8 mouse cellular contexts compared by ENCODE assay signal in genomic region chr5:122636958-122637357, GRCm38 (mm10). TPM values are rescaled to one million over a fixed set of nuclear protein-coding genes. Genes with fewer than 3 reads are reported as not detected.
DNase-seq lines count a peak whose midpoint lies in the region; ATAC-seq and TF ChIP-seq lines count a peak whose summit lies in the region.

No protein-coding gene starts in this region.

- no peak for TF ChIP-seq POLR2A in olfactory bulb, adult 2 months (IDR thresholded peaks at IDR 0.05; ENCODE audit: insufficient read depth, low read depth, low read length)

- H3K36me3 ChIP-seq in forebrain, embryonic 16.5 days (ENCODE audit: control insufficient read depth, insufficient read depth) = no peaks in the 10 kb centered on the region
- H3K36me3 ChIP-seq in liver, embryonic 11.5 days (ENCODE audit: control insufficient read depth, insufficient read depth, low read length) = no peaks in the 10 kb centered on the region

- H3K9me3 ChIP-seq in forebrain, embryonic 16.5 days (ENCODE audit: control insufficient read depth, low read length) = no peaks in the 10 kb centered on the region
- H3K9me3 ChIP-seq in liver, embryonic 11.5 days (ENCODE audit: control insufficient read depth, low read length) = no peaks in the 10 kb centered on the region

- H3K9ac ChIP-seq in forebrain, embryonic 16.5 days (replicated peaks; ENCODE audit: low read depth, low read length) = 0 out of 2 replicates have a peak overlapping the region, but pooled peaks have one; percentile 22
- H3K9ac ChIP-seq in liver, embryonic 11.5 days (ENCODE audit: low read depth, low read length) = no peak overlapping the region

- peak overlapping the region; percentile 11; the same call in 1 of the 2 replicates for H3K4me3 ChIP-seq in layer of hippocampus, adult 2 months
- peak overlapping the region; percentile 23 for H3K4me3 ChIP-seq in forebrain, embryonic 16.5 days (replicated peaks; ENCODE audit: low read length)
- H3K4me3 ChIP-seq in liver, embryonic 11.5 days (ENCODE audit: low read depth, low read length) = no peak overlapping the region
- H3K4me3 ChIP-seq in olfactory bulb, adult 2 months (ENCODE audit: insufficient read depth, low read depth, low read length) = peak overlapping the region; percentile 22; the same call in 1 of the 2 replicates

- H3K4me1 ChIP-seq in forebrain, embryonic 16.5 days (replicated peaks; ENCODE audit: control insufficient read depth, insufficient read depth, low read length) = no peaks in the 10 kb centered on the region
- peaks cover 8% of the 10 kb centered on the region for H3K4me1 ChIP-seq in liver, embryonic 11.5 days (replicated peaks; ENCODE audit: control insufficient read depth, insufficient read depth, low read length)
- H3K4me1 ChIP-seq in olfactory bulb, adult 2 months (ENCODE audit: control insufficient read depth, insufficient read depth, low read length) = peaks cover 13% of the 10 kb centered on the region

- no peak overlapping the region for H3K27ac ChIP-seq in layer of hippocampus, adult 2 months
- H3K27ac ChIP-seq in forebrain, embryonic 16.5 days (ENCODE audit: low read length) = no peak overlapping the region
- no peak overlapping the region for H3K27ac ChIP-seq in liver, embryonic 11.5 days (ENCODE audit: low read depth, low read length)
- no peak overlapping the region for H3K27ac ChIP-seq in olfactory bulb, adult 2 months (ENCODE audit: insufficient read depth, low read depth, low read length)

- no peak for DNase-seq in layer of hippocampus, adult 2 months (ENCODE audit: low spot score in 2 of 2)
- DNase-seq in layer of hippocampus, postnatal 25 days (ENCODE audit: extremely low spot score in 1 of 2, low spot score in 1 of 2) = no peak
- DNase-seq in liver, embryonic 11.5 days (ENCODE audit: low spot score) = no peak
- no peak for DNase-seq in thymus, postnatal 36 days
- no peak for DNase-seq in urinary bladder, adult 18-20 months (ENCODE audit: low spot score in 2 of 2)
- DNase-seq in right cerebral cortex, postnatal 25 days = no peak

- peak overlapping the region; percentile 50 for H3K4me2 ChIP-seq in forebrain, embryonic 16.5 days (ENCODE audit: low read length)
- peak overlapping the region; percentile 47 for H3K4me2 ChIP-seq in liver, embryonic 11.5 days

- ATAC-seq in forebrain, embryonic 16.5 days = no peak
- no peak for ATAC-seq in liver, embryonic 11.5 days (replicated peaks; ENCODE audit: low FRiP score)

- 31% methylated on average over 16 of the region's 16 CpGs for WGBS in forebrain, embryonic 16.5 days
- WGBS in liver, embryonic 11.5 days = 46% methylated on average over 16 of the region's 16 CpGs
- WGBS in olfactory bulb, adult 2 months = 29% methylated on average over 16 of the region's 16 CpGs

- H3K27me3 ChIP-seq in forebrain, embryonic 16.5 days (replicated peaks; ENCODE audit: control insufficient read depth, insufficient read depth, low read length) = no peaks in the 10 kb centered on the region
- H3K27me3 ChIP-seq in liver, embryonic 11.5 days (replicated peaks; ENCODE audit: control insufficient read depth, insufficient read depth, low read length) = no peaks in the 10 kb centered on the region

- TF ChIP-seq CTCF in layer of hippocampus, adult 2 months (conservative IDR thresholded peaks at IDR 0.05) = no peak
- no peak for TF ChIP-seq CTCF in olfactory bulb, adult 2 months (IDR thresholded peaks at IDR 0.05; ENCODE audit: insufficient read depth, low read depth, low read length)

RNA-seq across cellular contexts. Expression of gene P2rx7, which starts 6.8 kb away (rescaled TPM):
- total RNA-seq in layer of hippocampus, adult 2 months (2021) = 1 to 10 TPM; 8.4 to 9.8 TPM
- 10 to 100 TPM in 1 of 2 experiments, 1 to 10 TPM in 1; 7.0 to 10.8 TPM for total RNA-seq in layer of hippocampus, postnatal 25 days (2021)
- polyA plus RNA-seq in forebrain, embryonic 16.5 days (2015; fragmentation: Nextera tagmentation; extraction: Ambion mirVana) = 2.1 and 2.4 TPM in 2 replicates
- polyA plus RNA-seq in liver, embryonic 11.5 days (2014; fragmentation: Nextera tagmentation; extraction: Ambion mirVana) = 0.47 and 1.3 TPM in 2 replicates
- polyA plus RNA-seq in olfactory bulb, adult 2 months (2012; ENCODE audit: insufficient read depth, insufficient read length, low replicate concordance, missing spikeins) = not detected in 2 replicates

RNA-seq across cellular contexts. Expression of gene Ift81, which starts 22.6 kb away (rescaled TPM):
- 10 to 100 TPM; 36.0 to 38.4 TPM for total RNA-seq in layer of hippocampus, adult 2 months (2021)
- total RNA-seq in layer of hippocampus, postnatal 25 days (2021) = 10 to 100 TPM; 34.5 to 37.4 TPM
- polyA plus RNA-seq in forebrain, embryonic 16.5 days (2015; fragmentation: Nextera tagmentation; extraction: Ambion mirVana) = 55.1 and 57.1 TPM in 2 replicates
- 8.9 and 10.9 TPM in 2 replicates for polyA plus RNA-seq in liver, embryonic 11.5 days (2014; fragmentation: Nextera tagmentation; extraction: Ambion mirVana)
- polyA plus RNA-seq in olfactory bulb, adult 2 months (2012; ENCODE audit: insufficient read depth, insufficient read length, low replicate concordance, missing spikeins) = not detected in 2 replicates
